In the genomic region with DNA sequence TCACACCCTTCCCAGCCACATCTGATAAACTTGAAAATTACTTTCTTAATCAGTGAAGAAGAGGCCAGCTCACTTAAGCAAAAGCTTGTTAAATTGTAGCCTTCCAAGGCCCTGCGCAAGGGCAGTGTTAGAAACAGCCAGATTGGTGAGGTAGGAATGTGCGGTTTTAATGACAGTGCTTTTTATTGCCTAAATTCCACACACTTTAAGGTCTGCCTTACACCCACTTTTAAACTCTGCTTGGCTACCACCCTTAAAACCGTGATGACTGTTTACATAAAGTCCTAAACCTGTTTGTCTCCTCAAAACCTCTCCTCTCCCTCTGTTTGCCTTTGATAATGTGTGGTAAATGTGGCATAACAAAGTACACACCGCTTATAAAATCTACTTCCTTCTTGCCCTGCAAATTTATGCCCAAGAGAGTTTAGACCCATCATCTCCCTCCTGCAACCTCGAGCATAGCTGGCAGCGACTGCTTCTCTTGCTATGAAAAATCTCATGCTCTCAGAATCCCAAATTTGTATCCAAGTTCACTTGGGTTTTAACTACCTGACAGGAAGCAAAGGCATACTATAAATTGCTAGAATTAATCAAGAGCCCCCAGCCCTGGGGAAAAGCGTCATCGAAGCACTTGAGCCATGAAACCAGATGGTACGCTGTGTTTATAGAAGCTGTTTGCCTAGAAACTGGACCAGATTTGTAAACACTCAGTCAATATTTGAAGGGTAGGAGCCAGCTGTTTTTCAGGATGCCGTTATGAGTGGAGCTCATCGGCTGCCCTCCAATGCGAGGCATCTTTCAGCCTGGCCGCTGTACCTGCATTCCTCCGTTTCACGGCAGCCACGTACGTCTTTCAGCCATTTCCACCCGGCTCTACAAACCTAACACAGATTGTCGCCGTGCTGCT, we compare ENCODE assay signal across 12 mouse cellular contexts.
DNase-seq lines count a peak whose midpoint lies in the region; ATAC-seq and TF ChIP-seq lines count a peak whose summit lies in the region.
"Had no signal": no experiment of that assay in that cellular context is flagged by ENCODE, and none has a peak within 500 bp of the region (broad histone marks: within the 10 kb centered on the region; RNA-seq: fewer than 3 reads in every experiment).

No protein-coding gene starts in this region.

- H3K9ac ChIP-seq in hindbrain, embryonic 13.5 days = no peak overlapping the region; the same call in 1 of the 2 replicates
- H3K9ac ChIP-seq in midbrain, embryonic 11.5 days (ENCODE audit: low read length) = no peak overlapping the region
- no peak overlapping the region for H3K9ac ChIP-seq in intestine, postnatal 0 days (ENCODE audit: low read depth, low read length)
- peak overlapping the region; percentile 36 for H3K9ac ChIP-seq in neural tube, embryonic 15.5 days (replicated peaks)

- no peak for TF ChIP-seq CTCF in intestine, postnatal 0 days (IDR thresholded peaks at IDR 0.05; ENCODE audit: low read depth)

- peak overlapping the region; percentile 17 for H3K4me3 ChIP-seq in hindbrain, embryonic 13.5 days
- no peak overlapping the region for H3K4me3 ChIP-seq in hindbrain, embryonic 10.5 days
- no peak overlapping the region for H3K4me3 ChIP-seq in midbrain, embryonic 11.5 days (ENCODE audit: low read depth, low read length)
- H3K4me3 ChIP-seq in midbrain, embryonic 10.5 days = no peak overlapping the region
- no peak overlapping the region for H3K4me3 ChIP-seq in intestine, postnatal 0 days (ENCODE audit: low read depth, low read length)
- H3K4me3 ChIP-seq in neural tube, embryonic 15.5 days (replicated peaks) = peak overlapping the region; percentile 39
- H3K4me3 ChIP-seq: heart, adult 2 months had no signal

- H3K27ac ChIP-seq in hindbrain, embryonic 13.5 days = peak overlapping the region; percentile 58
- H3K27ac ChIP-seq in hindbrain, embryonic 10.5 days = no peak overlapping the region
- no peak overlapping the region for H3K27ac ChIP-seq in midbrain, embryonic 11.5 days (ENCODE audit: low read depth, low read length)
- no peak overlapping the region for H3K27ac ChIP-seq in midbrain, embryonic 10.5 days (replicated peaks)
- no peak overlapping the region for H3K27ac ChIP-seq in intestine, postnatal 0 days (ENCODE audit: low read depth, low read length)
- peak overlapping the region; percentile 72 for H3K27ac ChIP-seq in neural tube, embryonic 15.5 days (replicated peaks)
- H3K27ac ChIP-seq: heart, adult 2 months had no signal

- no peak for DNase-seq in hindbrain, embryonic 10.5 days (ENCODE audit: low spot score)
- DNase-seq in midbrain, embryonic 11.5 days (ENCODE audit: low spot score, missing footprints) = no peak
- DNase-seq in midbrain, embryonic 10.5 days (ENCODE audit: low spot score) = no peak
- DNase-seq in right cerebral cortex, postnatal 4 days = no peak
- no peak for DNase-seq in frontal cortex, adult 2 months (ENCODE audit: extremely low spot score in 1 of 2, low spot score in 1 of 2)
- DNase-seq: heart, adult 2 months; kidney, adult 18-20 months; right cerebral cortex, postnatal 14 days had no signal

- no peaks in the 10 kb centered on the region for H3K36me3 ChIP-seq in hindbrain, embryonic 13.5 days
- no peaks in the 10 kb centered on the region for H3K36me3 ChIP-seq in hindbrain, embryonic 10.5 days
- no peaks in the 10 kb centered on the region for H3K36me3 ChIP-seq in midbrain, embryonic 11.5 days (ENCODE audit: control insufficient read depth, insufficient read depth, low read length)
- no peaks in the 10 kb centered on the region for H3K36me3 ChIP-seq in midbrain, embryonic 10.5 days
- no peaks in the 10 kb centered on the region for H3K36me3 ChIP-seq in intestine, postnatal 0 days (ENCODE audit: control insufficient read depth, insufficient read depth)
- no peaks in the 10 kb centered on the region for H3K36me3 ChIP-seq in neural tube, embryonic 15.5 days

- H3K4me1 ChIP-seq in hindbrain, embryonic 13.5 days (replicated peaks) = peaks cover 9% of the 10 kb centered on the region; the same call in 1 of the 2 replicates
- no peaks in the 10 kb centered on the region for H3K4me1 ChIP-seq in hindbrain, embryonic 10.5 days (replicated peaks)
- H3K4me1 ChIP-seq in midbrain, embryonic 11.5 days (ENCODE audit: control insufficient read depth, insufficient read depth, low read length) = no peaks in the 10 kb centered on the region
- H3K4me1 ChIP-seq in midbrain, embryonic 10.5 days = no peaks in the 10 kb centered on the region
- no peaks in the 10 kb centered on the region; the same call in 1 of the 2 replicates for H3K4me1 ChIP-seq in intestine, postnatal 0 days (replicated peaks; ENCODE audit: control insufficient read depth, insufficient read depth, low read length)
- H3K4me1 ChIP-seq in neural tube, embryonic 15.5 days = 0 out of 2 replicates have a peak, but pooled peaks cover 8% of the 10 kb centered on the region

- peak; percentile 68 for ATAC-seq in hindbrain, embryonic 13.5 days (ENCODE audit: low FRiP score)
- peak; percentile 55; the same call in 1 of the 2 replicates for ATAC-seq in midbrain, embryonic 11.5 days (ENCODE audit: low FRiP score)
- no peak for ATAC-seq in intestine, postnatal 0 days
- peak; percentile 89 for ATAC-seq in neural tube, embryonic 15.5 days (ENCODE audit: low FRiP score)

- H3K27me3 ChIP-seq in hindbrain, embryonic 13.5 days = no peaks in the 10 kb centered on the region
- no peaks in the 10 kb centered on the region for H3K27me3 ChIP-seq in hindbrain, embryonic 10.5 days (ENCODE audit: insufficient read depth, poor library complexity, severe bottlenecking)
- no peaks in the 10 kb centered on the region for H3K27me3 ChIP-seq in midbrain, embryonic 11.5 days (ENCODE audit: control insufficient read depth, insufficient read depth, low read length)
- no peaks in the 10 kb centered on the region for H3K27me3 ChIP-seq in midbrain, embryonic 10.5 days (ENCODE audit: low read depth, poor library complexity, severe bottlenecking)
- no peaks in the 10 kb centered on the region for H3K27me3 ChIP-seq in intestine, postnatal 0 days (replicated peaks; ENCODE audit: control insufficient read depth, insufficient read depth, low read length)
- H3K27me3 ChIP-seq in neural tube, embryonic 15.5 days (replicated peaks) = no peaks in the 10 kb centered on the region
- H3K27me3 ChIP-seq: CH12.LX had no signal

- peak overlapping the region; percentile 39 for H3K4me2 ChIP-seq in hindbrain, embryonic 13.5 days
- no peak overlapping the region for H3K4me2 ChIP-seq in midbrain, embryonic 11.5 days
- H3K4me2 ChIP-seq in intestine, postnatal 0 days (replicated peaks; ENCODE audit: low read depth) = peak overlapping the region; percentile 37
- H3K4me2 ChIP-seq in neural tube, embryonic 15.5 days = peak overlapping the region; percentile 60

- 71% methylated on average over 20 of the region's 20 CpGs for WGBS in hindbrain, embryonic 13.5 days
- 84% methylated on average over 20 of the region's 20 CpGs for WGBS in hindbrain, embryonic 10.5 days
- WGBS in midbrain, embryonic 11.5 days = 85% methylated on average over 20 of the region's 20 CpGs
- WGBS in midbrain, embryonic 10.5 days = 86% methylated on average over 20 of the region's 20 CpGs
- whole genome bisulfite sequencing in intestine, postnatal 0 days = 12% methylated on average over 20 of the region's 20 CpGs
- 21% methylated on average over 20 of the region's 20 CpGs for WGBS in neural tube, embryonic 15.5 days

- no peaks in the 10 kb centered on the region for H3K9me3 ChIP-seq in hindbrain, embryonic 13.5 days
- no peaks in the 10 kb centered on the region for H3K9me3 ChIP-seq in hindbrain, embryonic 10.5 days
- no peaks in the 10 kb centered on the region for H3K9me3 ChIP-seq in midbrain, embryonic 11.5 days (ENCODE audit: control insufficient read depth, low read length)
- H3K9me3 ChIP-seq in midbrain, embryonic 10.5 days (replicated peaks) = no peaks in the 10 kb centered on the region
- H3K9me3 ChIP-seq in intestine, postnatal 0 days (ENCODE audit: control insufficient read depth) = no peaks in the 10 kb centered on the region
- H3K9me3 ChIP-seq in neural tube, embryonic 15.5 days (replicated peaks) = no peaks in the 10 kb centered on the region

Comparison
In these comparisons a context has a peak if more than half of its experiments do, and no peak if none do; other contexts are left out.
1. H3K27ac ChIP-seq: peak in hindbrain, embryonic 13.5 days (single experiment) and neural tube, embryonic 15.5 days (single experiment); none in hindbrain, embryonic 10.5 days (single experiment), midbrain, embryonic 11.5 days (single experiment), midbrain, embryonic 10.5 days (single experiment) and intestine, postnatal 0 days (single experiment).
2. H3K4me3 ChIP-seq: peak in hindbrain, embryonic 13.5 days (single experiment) and neural tube, embryonic 15.5 days (single experiment); none in hindbrain, embryonic 10.5 days (single experiment), midbrain, embryonic 11.5 days (single experiment), midbrain, embryonic 10.5 days (single experiment) and intestine, postnatal 0 days (single experiment).